ENCODE assay signal across 9 mouse cellular contexts in genomic region chr17:66416436-66416835, GRCm38 (mm10). TPM values are rescaled to one million over a fixed set of nuclear protein-coding genes. Genes with fewer than 3 reads are reported as not detected.
DNase-seq lines count a peak whose midpoint lies in the region; ATAC-seq and TF ChIP-seq lines count a peak whose summit lies in the region.
"Had no signal": no experiment of that assay in that cellular context is flagged by ENCODE, and none has a peak within 500 bp of the region (broad histone marks: within the 10 kb centered on the region; RNA-seq: fewer than 3 reads in every experiment).

No protein-coding gene starts in this region.

- 46% methylated on average over 7 of the region's 7 CpGs for WGBS in kidney, adult 2 months
- WGBS in embryonic facial prominence, embryonic 14.5 days, result 66% methylated on average over 7 of the region's 7 CpGs
- 38% methylated on average over 7 of the region's 7 CpGs for WGBS in intestine, embryonic 15.5 days
- 49% methylated on average over 7 of the region's 7 CpGs for WGBS in midbrain, embryonic 16.5 days

- no peaks in the 10 kb centered on the region for H3K36me3 ChIP-seq in kidney, adult 2 months (ENCODE audit: control insufficient read depth, insufficient read depth, low read length)
- H3K36me3 ChIP-seq in embryonic facial prominence, embryonic 14.5 days (ENCODE audit: control insufficient read depth, insufficient read depth, low read length), result no peaks in the 10 kb centered on the region
- H3K36me3 ChIP-seq in intestine, embryonic 15.5 days, result no peaks in the 10 kb centered on the region
- no peaks in the 10 kb centered on the region for H3K36me3 ChIP-seq in midbrain, embryonic 16.5 days (ENCODE audit: control insufficient read depth, insufficient read depth, low read length)
- H3K36me3 ChIP-seq: heart, embryonic 15.5 days had no signal

- intact Hi-C loops in heart, postnatal 25 days (cut with DNase I), result no loop called here

- no peaks in the 10 kb centered on the region for H3K27me3 ChIP-seq in kidney, adult 2 months (replicated peaks; ENCODE audit: control insufficient read depth, insufficient read depth, low read length)
- no peaks in the 10 kb centered on the region for H3K27me3 ChIP-seq in embryonic facial prominence, embryonic 14.5 days (replicated peaks; ENCODE audit: control insufficient read depth, insufficient read depth, low read length)
- H3K27me3 ChIP-seq in intestine, embryonic 15.5 days (replicated peaks), result no peaks in the 10 kb centered on the region
- no peaks in the 10 kb centered on the region for H3K27me3 ChIP-seq in midbrain, embryonic 16.5 days (ENCODE audit: control insufficient read depth, insufficient read depth, low read depth, low read length)
- H3K27me3 ChIP-seq: heart, embryonic 15.5 days had no signal

- no peaks in the 10 kb centered on the region for H3K9me3 ChIP-seq in embryonic facial prominence, embryonic 14.5 days (ENCODE audit: control insufficient read depth, low read length)
- no peaks in the 10 kb centered on the region for H3K9me3 ChIP-seq in intestine, embryonic 15.5 days
- H3K9me3 ChIP-seq in midbrain, embryonic 16.5 days (replicated peaks; ENCODE audit: control insufficient read depth, low read length, poor library complexity, severe bottlenecking), result no peaks in the 10 kb centered on the region
- H3K9me3 ChIP-seq: heart, embryonic 15.5 days had no signal

- no peak overlapping the region for H3K27ac ChIP-seq in kidney, adult 2 months (ENCODE audit: insufficient read depth, low read depth, low read length)
- H3K27ac ChIP-seq in embryonic facial prominence, embryonic 14.5 days (replicated peaks; ENCODE audit: low read depth, low read length), result no peak overlapping the region
- H3K27ac ChIP-seq in intestine, embryonic 15.5 days, result no peak overlapping the region
- peak overlapping the region; percentile 62; the same call in 1 of the 2 replicates for H3K27ac ChIP-seq in midbrain, embryonic 16.5 days (ENCODE audit: low read length)
- H3K27ac ChIP-seq: heart, embryonic 15.5 days had no signal

- TF ChIP-seq POLR2A in kidney, adult 2 months (IDR thresholded peaks at IDR 0.05; ENCODE audit: low read depth, low read length), result no peak

- no peak for ATAC-seq in embryonic facial prominence, embryonic 14.5 days (ENCODE audit: low read depth)
- 0 out of 2 replicates have a peak, but pooled peaks have one; percentile 46 for ATAC-seq in intestine, embryonic 15.5 days
- ATAC-seq in midbrain, embryonic 16.5 days, result peak; percentile 23; the same call in 1 of the 2 replicates

- peak overlapping the region; percentile 23 for H3K4me3 ChIP-seq in kidney, adult 2 months (ENCODE audit: insufficient read depth, low read depth, low read length)
- no peak overlapping the region for H3K4me3 ChIP-seq in embryonic facial prominence, embryonic 14.5 days (ENCODE audit: low read depth, low read length)
- peak overlapping the region; percentile 15; the same call in 1 of the 2 replicates for H3K4me3 ChIP-seq in intestine, embryonic 15.5 days (replicated peaks)
- H3K4me3 ChIP-seq in midbrain, embryonic 16.5 days (ENCODE audit: low read depth, low read length), result no peak overlapping the region
- H3K4me3 ChIP-seq: heart, embryonic 15.5 days had no signal

- no peak for DNase-seq in kidney, adult 2 months
- DNase-seq in kidney, adult 18-20 months, result no peak
- no peak for DNase-seq in embryonic facial prominence, embryonic 14.5 days (ENCODE audit: low spot score)
- no peak for DNase-seq in frontal cortex, postnatal 14 days (ENCODE audit: low spot score in 2 of 2)
- DNase-seq in heart, postnatal 25 days (ENCODE audit: low spot score), result no peak
- DNase-seq in B cell, adult 2 months, result no peak

- no peak for TF ChIP-seq CTCF in kidney, adult 2 months (conservative IDR thresholded peaks at IDR 0.05; ENCODE audit: insufficient read depth, insufficient read length, low read depth, low read length)

- peak overlapping the region; percentile 40; the same call in 1 of the 2 replicates for H3K4me2 ChIP-seq in embryonic facial prominence, embryonic 14.5 days (ENCODE audit: low read depth, low read length)
- H3K4me2 ChIP-seq in intestine, embryonic 15.5 days (replicated peaks), result peak overlapping the region; percentile 55
- H3K4me2 ChIP-seq in midbrain, embryonic 16.5 days (ENCODE audit: low read length), result peak overlapping the region; percentile 38; the same call in 1 of the 2 replicates
- H3K4me2 ChIP-seq: heart, embryonic 15.5 days had no signal

- H3K9ac ChIP-seq in embryonic facial prominence, embryonic 14.5 days (ENCODE audit: low read depth, low read length), result no peak overlapping the region
- H3K9ac ChIP-seq in intestine, embryonic 15.5 days, result no peak overlapping the region
- peak overlapping the region; percentile 0; the same call in 1 of the 2 replicates for H3K9ac ChIP-seq in midbrain, embryonic 16.5 days (ENCODE audit: low read depth, low read length)
- H3K9ac ChIP-seq: heart, embryonic 15.5 days had no signal

- no peaks in the 10 kb centered on the region for H3K4me1 ChIP-seq in kidney, adult 2 months (ENCODE audit: control insufficient read depth, insufficient read depth, low read length)
- peaks cover 13% of the 10 kb centered on the region for H3K4me1 ChIP-seq in embryonic facial prominence, embryonic 14.5 days (ENCODE audit: control insufficient read depth, insufficient read depth, low read length)
- peaks cover 15% of the 10 kb centered on the region for H3K4me1 ChIP-seq in intestine, embryonic 15.5 days (replicated peaks)
- peaks cover 45% of the 10 kb centered on the region for H3K4me1 ChIP-seq in midbrain, embryonic 16.5 days (ENCODE audit: control insufficient read depth, insufficient read depth, low read length)
- H3K4me1 ChIP-seq: heart, embryonic 15.5 days had no signal

RNA-seq across cellular contexts. Expression of gene Mtcl1, which starts 33.1 kb away (rescaled TPM):
- 3.5 and 4.4 TPM in 2 replicates for polyA plus RNA-seq in kidney, adult 2 months (2012; rRNA removed)
- 8.2 and 8.8 TPM in 2 replicates for polyA plus RNA-seq in embryonic facial prominence, embryonic 14.5 days (2014; fragmentation: Nextera tagmentation; extraction: Ambion mirVana)
- 5.0 and 5.5 TPM in 2 replicates for polyA plus RNA-seq in intestine, embryonic 15.5 days (2015; fragmentation: Nextera tagmentation; extraction: Ambion mirVana)
- 29.4 and 34.7 TPM in 2 replicates for polyA plus RNA-seq in midbrain, embryonic 16.5 days (2015; fragmentation: Nextera tagmentation; extraction: Ambion mirVana)
- total RNA-seq in heart, postnatal 25 days (2021), result 1 to 10 TPM; 4.2 to 6.0 TPM

Comparison
In these comparisons a context has a peak if more than half of its experiments do, and no peak if none do; other contexts are left out.
1. H3K4me3 ChIP-seq: peak in kidney, adult 2 months (single experiment) and intestine, embryonic 15.5 days (single experiment); none in embryonic facial prominence, embryonic 14.5 days (single experiment) and midbrain, embryonic 16.5 days (single experiment).
2. Peak in every context shown above with its lines, with median percentiles within 50 percentile points of each other: H3K4me2 ChIP-seq.